Mouse (Mus musculus) C2C12 (cell line): ENCODE data around the gene Insyn1.

ENCODE experiments used
- CEBPB ChIP-seq: IDR thresholded peaks from one replicate; pipeline ENCODE4 v1.6.1; 2011; ENCODE audit warnings: low read depth, mild to moderate bottlenecking, control low read depth, moderate library complexity
- CTCF ChIP-seq: IDR thresholded peaks from one replicate; pipeline ENCODE4 v1.5.1; 2011; ENCODE audit not compliant: control insufficient read depth, insufficient read depth, insufficient read length
- FOSL1 ChIP-seq: IDR thresholded peaks from one replicate; pipeline ENCODE4 v1.8.0; 2011; ENCODE audit warnings: mild to moderate bottlenecking, low read length; ENCODE audit not compliant: poor library complexity, insufficient read depth, severe bottlenecking
- MAX ChIP-seq: IDR thresholded peaks from one replicate; pipeline ENCODE4 v1.6.1; 2011; ENCODE audit warnings: mild to moderate bottlenecking, control low read depth

- TF ChIP-seq CTCF (no peak), FOSL1 (peak; percentile 9), MAX (peak; percentile 53), CEBPB (no peak)
Observed at GRCm38 (mm10) chr9:58447997-58448595, 40.3 kb upstream of the Insyn1 start.
